Mouse (Mus musculus): ENCODE data around the gene Mfap1b.

- TF ChIP-seq CTCF (IDR thresholded peaks at IDR 0.05; ENCODE audit: control insufficient read depth, insufficient read depth, low read length), result no peak
- no peak for TF ChIP-seq POLR2A (IDR thresholded peaks at IDR 0.05; ENCODE audit: borderline replicate concordance, control insufficient read depth, low read depth, low read length)
Measured at GRCm38 (mm10) chr2:121448136-121448535, 25.7 kb downstream of the Mfap1b start.
